Mouse (Mus musculus) ES-E14 (cell line): ENCODE results near the gene Ube2l6.

Experiments
- CHD2 ChIP-seq: IDR thresholded peaks from 2 replicates; pipeline ENCODE4 v1.6.1; 2014; ENCODE audit warnings: mild to moderate bottlenecking, low read depth, low read length, inconsistent platforms
- HCFC1 ChIP-seq: IDR thresholded peaks from 2 replicates; pipeline ENCODE4 v1.6.1; 2012; ENCODE audit warnings: low read length, inconsistent platforms, borderline replicate concordance; ENCODE audit not compliant: insufficient read depth
- MAFK ChIP-seq: IDR thresholded peaks from 2 replicates; pipeline ENCODE4 v1.6.1; 2014; ENCODE audit warnings: mild to moderate bottlenecking, low read depth, low read length, inconsistent platforms; ENCODE audit not compliant: insufficient read depth
- ZC3H11A ChIP-seq: IDR thresholded peaks from 2 replicates; pipeline ENCODE4 v1.6.1; 2012; ENCODE audit warnings: low read depth, mild to moderate bottlenecking, inconsistent platforms, low read length, borderline replicate concordance
- ZNF384 ChIP-seq: IDR thresholded peaks from 2 replicates; pipeline ENCODE4 v1.6.1; 2012; ENCODE audit warnings: low read depth, low read length, inconsistent platforms

DNA sequence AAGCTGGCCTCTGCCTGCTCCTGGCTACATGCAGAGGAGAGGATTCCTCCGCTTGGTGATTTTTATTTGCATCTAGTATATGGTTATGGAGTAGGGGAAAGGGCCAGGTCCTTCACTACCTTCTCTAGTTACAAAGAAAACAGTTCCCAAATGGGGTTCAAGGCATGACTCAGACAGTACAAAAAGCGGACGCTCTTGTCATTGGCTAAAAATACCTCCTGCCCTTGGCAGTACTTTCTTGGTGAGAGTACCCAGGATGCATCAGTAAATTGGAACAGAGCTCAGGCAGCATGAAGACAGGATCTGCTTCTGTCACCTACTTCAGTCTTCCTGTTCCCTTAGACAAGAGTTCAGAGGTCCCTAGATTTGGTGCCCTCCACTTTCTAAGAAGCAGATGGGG is 21.2 kb downstream of the Ube2l6 start:
- TF ChIP-seq MAFK (no peak), ZC3H11A (no peak), ZNF384 (no peak), CHD2 (no peak), HCFC1 (no peak)
